Mouse (Mus musculus): ENCODE measurements around the gene Hpd.

Gene Hpd

GRCm38 (mm10) chr5:123147569-123147968 lies 35.0 kb downstream of the Hpd start:
- DNase-seq (ENCODE audit: low spot score) = no peak

- no peak for DNase-seq (ENCODE audit: low spot score)
Measured at GRCm38 (mm10) chr5:123146357-123146756, 36.2 kb downstream of the Hpd start.

GRCm38 (mm10) chr5:123144746-123145590 lies 37.6 kb downstream of the Hpd start:
- DNase-seq (ENCODE audit: low spot score) = no peak

GRCm38 (mm10) chr5:123143971-123144745 lies 38.4 kb downstream of the Hpd start:
- DNase-seq (ENCODE audit: low spot score) = no peak

- no peak for DNase-seq (ENCODE audit: low spot score)
Measured at GRCm38 (mm10) chr5:123143251-123143970, 39.1 kb downstream of the Hpd start.

GRCm38 (mm10) chr5:123142161-123143157 lies 40.1 kb downstream of the Hpd start, which contains the start of gene Setd1b:
TSS of gene Setd1b (plus strand) at chr5:123142193.
- DNase-seq (ENCODE audit: low spot score) = peak; percentile 61

- no peak for DNase-seq (ENCODE audit: low spot score)
Measured at GRCm38 (mm10) chr5:123141555-123142160, 40.9 kb downstream of the Hpd start.

GRCm38 (mm10) chr5:123140694-123141554 lies 41.6 kb downstream of the Hpd start:
- DNase-seq (ENCODE audit: low spot score) = peak; percentile 77

GRCm38 (mm10) chr5:123139722-123140627 lies 42.6 kb downstream of the Hpd start:
- DNase-seq (ENCODE audit: low spot score) = peak; percentile 61

GRCm38 (mm10) chr5:123138953-123139721 lies 43.4 kb downstream of the Hpd start:
- peak; percentile 75 for DNase-seq (ENCODE audit: low spot score)

GRCm38 (mm10) chr5:123138230-123138911 lies 44.2 kb downstream of the Hpd start:
- DNase-seq (ENCODE audit: low spot score) = no peak

GRCm38 (mm10) chr5:123137910-123138229 lies 44.7 kb downstream of the Hpd start:
- DNase-seq (ENCODE audit: low spot score) = no peak

GRCm38 (mm10) chr5:123137044-123137909 lies 45.2 kb downstream of the Hpd start:
- DNase-seq (ENCODE audit: low spot score) = no peak

- no peak for DNase-seq (ENCODE audit: low spot score)
Measured at GRCm38 (mm10) chr5:123136361-123137043, 46.0 kb downstream of the Hpd start.

GRCm38 (mm10) chr5:123135471-123136360 lies 46.8 kb downstream of the Hpd start:
- DNase-seq (ENCODE audit: low spot score) = no peak
